Mouse (Mus musculus) left cerebral cortex, adult 9 months (tissue): ENCODE results near the gene Plg.

Source experiments
- DNase-seq, 2 experiments: peaks; one replicate each; pipeline ENCODE4 v3.0.0; 2022; ENCODE audit warnings: low spot score in 2 of 2

Gene Plg

GRCm38 (mm10) chr17:12452862-12453531 lies 74.6 kb downstream of the Plg start:
- no peak for DNase-seq

GRCm38 (mm10) chr17:12453691-12454090 lies 75.3 kb downstream of the Plg start:
- peak in 1 of 2 experiments; percentile 45 for DNase-seq

- DNase-seq, result no peak
Measured at GRCm38 (mm10) chr17:12455143-12455790, 76.9 kb downstream of the Plg start.

GRCm38 (mm10) chr17:12461168-12461567 lies 82.8 kb downstream of the Plg start:
- no peak for DNase-seq

- peak in 1 of 2 experiments; percentile 39 for DNase-seq
Measured at GRCm38 (mm10) chr17:12466501-12467000, 88.1 kb downstream of the Plg start.

GRCm38 (mm10) chr17:12467642-12468041 lies 89.2 kb downstream of the Plg start:
- DNase-seq, result no peak

- DNase-seq, result no peak
Measured at GRCm38 (mm10) chr17:12468745-12469144, 90.3 kb downstream of the Plg start.
